22 mouse cellular contexts compared by ENCODE assay signal in the genomic region with DNA sequence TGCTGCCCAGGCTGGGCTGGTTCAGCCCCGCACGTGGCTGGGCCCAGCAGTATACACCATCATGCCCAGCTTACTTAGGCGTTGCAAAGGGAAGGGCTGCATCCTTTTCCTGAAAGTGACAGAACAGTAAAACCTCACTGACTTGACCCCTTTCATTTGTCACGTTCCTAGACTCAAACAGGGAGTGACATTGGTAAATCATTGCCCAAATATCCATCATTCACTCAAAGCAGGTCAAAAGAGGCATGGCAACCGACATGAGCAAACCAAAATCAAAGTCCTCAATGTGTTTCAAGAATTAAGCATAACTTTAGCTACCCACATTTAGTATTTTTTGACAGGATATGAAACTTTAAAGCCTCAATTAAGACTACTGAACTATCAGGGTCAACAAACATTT.
DNase-seq lines count a peak whose midpoint lies in the region; ATAC-seq and TF ChIP-seq lines count a peak whose summit lies in the region.
"Had no signal": no experiment of that assay in that cellular context is flagged by ENCODE, and none has a peak within 500 bp of the region (broad histone marks: within the 10 kb centered on the region; RNA-seq: fewer than 3 reads in every experiment).

No protein-coding gene starts in this region.

- H3K9ac ChIP-seq in kidney, embryonic 16.5 days (replicated peaks; ENCODE audit: low read length): no peak overlapping the region
- H3K9ac ChIP-seq in liver, embryonic 11.5 days (ENCODE audit: low read depth, low read length): no peak overlapping the region
- no peak overlapping the region for H3K9ac ChIP-seq in liver, embryonic 12.5 days
- no peak overlapping the region for H3K9ac ChIP-seq in liver, postnatal 0 days (replicated peaks)
- H3K9ac ChIP-seq: embryonic facial prominence, embryonic 12.5 days; forebrain, embryonic 12.5 days had no signal

- H3K4me1 ChIP-seq in kidney, embryonic 16.5 days (ENCODE audit: insufficient read depth, low read length): 0 out of 2 replicates have a peak, but pooled peaks cover 2% of the 10 kb centered on the region
- H3K4me1 ChIP-seq in liver, embryonic 11.5 days (replicated peaks; ENCODE audit: control insufficient read depth, insufficient read depth, low read length): no peaks in the 10 kb centered on the region; the same call in 1 of the 2 replicates
- H3K4me1 ChIP-seq in liver, embryonic 12.5 days: 0 out of 2 replicates have a peak, but pooled peaks cover 3% of the 10 kb centered on the region
- H3K4me1 ChIP-seq in liver, postnatal 0 days (ENCODE audit: insufficient read depth): peaks cover 9% of the 10 kb centered on the region; the same call in 1 of the 2 replicates

- no peak for ATAC-seq in kidney, embryonic 16.5 days (ENCODE audit: low FRiP score, low TSS enrichment)
- ATAC-seq in liver, embryonic 11.5 days (replicated peaks; ENCODE audit: low FRiP score): no peak
- no peak for ATAC-seq in liver, embryonic 12.5 days
- peak; percentile 72 for ATAC-seq in liver, postnatal 0 days
- ATAC-seq: forebrain, embryonic 14.5 days; forebrain, embryonic 16.5 days had no signal

- WGBS in kidney, embryonic 16.5 days: 47% methylated on average over 5 of the region's 5 CpGs
- WGBS in liver, embryonic 11.5 days: 78% methylated on average over 5 of the region's 5 CpGs
- WGBS in liver, embryonic 12.5 days (ENCODE audit: insufficient replicate concordance): 63% methylated on average over 5 of the region's 5 CpGs
- WGBS in liver, postnatal 0 days (ENCODE audit: insufficient replicate concordance): 60% methylated on average over 5 of the region's 5 CpGs

- TF ChIP-seq EP300 in liver, postnatal 0 days (IDR thresholded peaks at IDR 0.05; ENCODE audit: low read depth): no peak

- H3K27ac ChIP-seq in kidney, embryonic 16.5 days (ENCODE audit: low read length): no peak overlapping the region
- H3K27ac ChIP-seq in liver, embryonic 11.5 days (ENCODE audit: low read depth, low read length): no peak overlapping the region
- H3K27ac ChIP-seq in liver, embryonic 12.5 days: peak overlapping the region; percentile 25; the same call in 1 of the 2 replicates
- 0 out of 2 replicates have a peak overlapping the region, but pooled peaks have one; percentile 34 for H3K27ac ChIP-seq in liver, postnatal 0 days (ENCODE audit: low read depth)
- H3K27ac ChIP-seq: embryonic facial prominence, embryonic 10.5 days; embryonic facial prominence, embryonic 12.5 days; forebrain, embryonic 10.5 days; forebrain, embryonic 12.5 days had no signal

- no peaks in the 10 kb centered on the region for H3K27me3 ChIP-seq in kidney, embryonic 16.5 days (ENCODE audit: insufficient read depth, low read length)
- no peaks in the 10 kb centered on the region for H3K27me3 ChIP-seq in liver, embryonic 11.5 days (replicated peaks; ENCODE audit: control insufficient read depth, insufficient read depth, low read length)
- no peaks in the 10 kb centered on the region for H3K27me3 ChIP-seq in liver, embryonic 12.5 days (replicated peaks)
- H3K27me3 ChIP-seq in liver, postnatal 0 days (ENCODE audit: insufficient read depth, low read length): no peaks in the 10 kb centered on the region
- H3K27me3 ChIP-seq: embryonic facial prominence, embryonic 12.5 days; forebrain, embryonic 12.5 days had no signal

- peaks cover 16% of the 10 kb centered on the region for H3K36me3 ChIP-seq in kidney, embryonic 16.5 days (ENCODE audit: insufficient read depth, low read length)
- peaks cover 9% of the 10 kb centered on the region for H3K36me3 ChIP-seq in liver, embryonic 11.5 days (ENCODE audit: control insufficient read depth, insufficient read depth, low read length)
- peaks cover 59% of the 10 kb centered on the region for H3K36me3 ChIP-seq in liver, embryonic 12.5 days
- H3K36me3 ChIP-seq in liver, postnatal 0 days (replicated peaks; ENCODE audit: insufficient read depth, low read length): peaks cover 12% of the 10 kb centered on the region; the same call in 1 of the 2 replicates

- DNase-seq in kidney, adult 9 months: peak; percentile 23
- DNase-seq in liver, embryonic 11.5 days (ENCODE audit: low spot score): peak; percentile 14
- DNase-seq in liver, postnatal 0 days: no peak
- DNase-seq in adrenal gland, postnatal 10 days: no peak
- DNase-seq in thymus, postnatal 36 days: no peak
- DNase-seq: adrenal gland, adult 2 months; adrenal gland, postnatal 14 days; adrenal gland, postnatal 36 days; cerebellum, adult 11-12 months; cerebellum, adult 2 months; cerebellum, adult 9-10 months; cerebellum, postnatal 10 days; cerebellum, postnatal 25 days had no signal

- peaks cover 3% of the 10 kb centered on the region; the same call in 1 of the 2 replicates for H3K9me3 ChIP-seq in kidney, embryonic 16.5 days (ENCODE audit: low read length)
- H3K9me3 ChIP-seq in liver, embryonic 11.5 days (ENCODE audit: control insufficient read depth, low read length): no peaks in the 10 kb centered on the region
- H3K9me3 ChIP-seq in liver, embryonic 12.5 days (replicated peaks): no peaks in the 10 kb centered on the region
- H3K9me3 ChIP-seq in liver, postnatal 0 days (ENCODE audit: low read length): no peaks in the 10 kb centered on the region
- H3K9me3 ChIP-seq: embryonic facial prominence, embryonic 10.5 days; embryonic facial prominence, embryonic 12.5 days had no signal

- TF ChIP-seq CTCF in liver, postnatal 0 days (IDR thresholded peaks at IDR 0.05; ENCODE audit: low read depth): no peak

- no peak overlapping the region for H3K4me3 ChIP-seq in kidney, embryonic 16.5 days (ENCODE audit: low read length)
- no peak overlapping the region for H3K4me3 ChIP-seq in liver, embryonic 11.5 days (ENCODE audit: low read depth, low read length)
- H3K4me3 ChIP-seq in liver, embryonic 12.5 days: no peak overlapping the region
- no peak overlapping the region for H3K4me3 ChIP-seq in liver, postnatal 0 days (ENCODE audit: low read depth, low read length)
- H3K4me3 ChIP-seq: embryonic facial prominence, embryonic 10.5 days; embryonic facial prominence, embryonic 12.5 days; erythroblast, embryonic 14.5 days; forebrain, embryonic 10.5 days; forebrain, embryonic 12.5 days had no signal

- no peak overlapping the region for H3K4me2 ChIP-seq in kidney, embryonic 16.5 days (replicated peaks; ENCODE audit: low read depth, low read length)
- H3K4me2 ChIP-seq in liver, embryonic 11.5 days: no peak overlapping the region
- no peak overlapping the region for H3K4me2 ChIP-seq in liver, embryonic 12.5 days
- no peak overlapping the region for H3K4me2 ChIP-seq in liver, postnatal 0 days (ENCODE audit: low read depth, low read length)
- H3K4me2 ChIP-seq: embryonic facial prominence, embryonic 12.5 days; forebrain, embryonic 12.5 days had no signal

Comparison
In these comparisons a context has a peak if more than half of its experiments do, and no peak if none do; other contexts are left out.
1. DNase-seq: peak in kidney, adult 9 months (single experiment) and liver, embryonic 11.5 days (single experiment); none in liver, postnatal 0 days (single experiment), adrenal gland, postnatal 10 days (single experiment) and thymus, postnatal 36 days (0 of 2).
2. H3K27ac ChIP-seq: peak in liver, embryonic 12.5 days (single experiment) and liver, postnatal 0 days (single experiment); none in kidney, embryonic 16.5 days (single experiment) and liver, embryonic 11.5 days (single experiment).